Mouse (Mus musculus) kidney, adult 2 months (tissue): ENCODE results near the gene Ppfia3.

ENCODE experiments used
- CTCF ChIP-seq: fragments of 200-500 bp; conservative IDR thresholded peaks from 2 replicates; pipeline ENCODE4 v1.5.1; 2011; ENCODE audit warnings: low read depth, mild to moderate bottlenecking, control low read depth, low read length, moderate library complexity, mixed read lengths; ENCODE audit not compliant: insufficient read depth, insufficient read length
- POLR2A ChIP-seq: fragments of 200-500 bp; IDR thresholded peaks from one replicate; pipeline ENCODE4 v1.6.1; 2011; ENCODE audit warnings: low read depth, low read length, control low read depth

DNA sequence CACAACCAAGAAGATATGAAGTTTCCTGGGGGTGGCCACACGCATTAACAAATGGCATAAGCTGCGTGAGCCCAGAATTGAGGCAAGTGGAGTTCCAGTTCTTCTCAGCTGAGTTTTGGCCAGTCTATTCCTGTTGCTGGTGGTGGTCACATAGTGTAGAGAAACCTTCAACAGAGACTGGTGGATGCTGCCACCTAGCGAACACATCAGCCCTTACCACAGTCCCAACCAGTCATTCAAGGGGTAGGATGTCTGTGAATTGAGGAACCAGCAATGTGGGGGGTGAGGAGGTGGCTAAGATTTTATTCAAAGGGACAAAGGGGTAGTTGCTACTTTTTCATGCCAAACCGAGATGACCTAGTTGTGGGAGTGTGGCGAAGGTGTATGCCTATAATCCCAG is 67.1 kb downstream of the Ppfia3 start:
- TF ChIP-seq POLR2A (no peak), CTCF (peak; percentile 92)
